Mouse (Mus musculus): ENCODE results near the gene Fam3c.

Fam3c gene

GRCm38 (mm10) chr6:22356086-22356507 lies at the start of gene Fam3c:
Fam3c (minus strand) TSS chr6:22356243.
- peak; percentile 97 for DNase-seq

GRCm38 (mm10) chr6:22405021-22405420 lies 49.0 kb upstream of the Fam3c start:
- no peak for DNase-seq

- DNase-seq, result no peak
Observed at GRCm38 (mm10) chr6:22403736-22404135, 47.7 kb upstream of the Fam3c start.

- no peak for DNase-seq
Observed at GRCm38 (mm10) chr6:22403317-22403716, 47.3 kb upstream of the Fam3c start.

GRCm38 (mm10) chr6:22402548-22403164 lies 46.6 kb upstream of the Fam3c start:
- no peak for DNase-seq

GRCm38 (mm10) chr6:22402037-22402436 lies 46.0 kb upstream of the Fam3c start:
- no peak for DNase-seq

- DNase-seq, result no peak
Observed at GRCm38 (mm10) chr6:22398079-22398774, 42.2 kb upstream of the Fam3c start.

- DNase-seq, result no peak
Observed at GRCm38 (mm10) chr6:22395207-22395606, 39.2 kb upstream of the Fam3c start.

GRCm38 (mm10) chr6:22390654-22391365 lies 34.8 kb upstream of the Fam3c start:
- peak; percentile 14 for DNase-seq

GRCm38 (mm10) chr6:22385254-22385870 lies 29.3 kb upstream of the Fam3c start:
- DNase-seq, result no peak

- DNase-seq, result no peak
Observed at GRCm38 (mm10) chr6:22380269-22380668, 24.2 kb upstream of the Fam3c start.

GRCm38 (mm10) chr6:22379831-22380230 lies 23.8 kb upstream of the Fam3c start:
- DNase-seq, result no peak

GRCm38 (mm10) chr6:22378462-22378861 lies 22.4 kb upstream of the Fam3c start:
- no peak for DNase-seq

- DNase-seq, result no peak
Observed at GRCm38 (mm10) chr6:22374791-22375190, 18.7 kb upstream of the Fam3c start.

- no peak for DNase-seq
Observed at GRCm38 (mm10) chr6:22373476-22373875, 17.4 kb upstream of the Fam3c start.

GRCm38 (mm10) chr6:22366977-22367376 lies 10.9 kb upstream of the Fam3c start:
- DNase-seq, result no peak

GRCm38 (mm10) chr6:22363590-22363989 lies 7.5 kb upstream of the Fam3c start:
- no peak for DNase-seq

- no peak for DNase-seq
Observed at GRCm38 (mm10) chr6:22361941-22362340, 5.9 kb upstream of the Fam3c start.

- no peak for DNase-seq
Observed at GRCm38 (mm10) chr6:22359019-22359418, 3.0 kb upstream of the Fam3c start.

GRCm38 (mm10) chr6:22357351-22357750 lies 1.3 kb upstream of the Fam3c start:
- DNase-seq, result no peak

- DNase-seq, result no peak
Observed at GRCm38 (mm10) chr6:22355396-22356085, 502 bp downstream of the Fam3c start.

GRCm38 (mm10) chr6:22354675-22355074 lies 1.4 kb downstream of the Fam3c start:
- DNase-seq, result no peak

GRCm38 (mm10) chr6:22354031-22354430 lies 2.0 kb downstream of the Fam3c start:
- no peak for DNase-seq

All from lung, postnatal 10 days (tissue).